Mouse (Mus musculus) liver, embryonic 14.5 days (tissue): Measurements from ENCODE around the gene Senp7. TPM values are rescaled to one million over a fixed set of nuclear protein-coding genes. Genes with fewer than 3 reads are reported as not detected.
A peak's percentile ranks its signal among the peaks of the same experiment; 100 is the strongest.

Experiments used
- ATAC-seq: fragments of 200-750 bp; cut with Nextera tagmentation; 2 replicates; pipeline ENCODE4 v1.8.0; 2017; ENCODE audit warnings: moderate number of reproducible peaks, mild to moderate bottlenecking, moderate library complexity; ENCODE audit not compliant: insufficient read depth
- DNase-seq, 3 experiments: peaks; one replicate each; pipeline ENCODE4 v3.0.0-alpha.2; 2012 to 2013; ENCODE audit warnings: low read depth in 3 of 3, low spot score in 3 of 3
- H3K27ac ChIP-seq: fragments of 300-500 bp; sonication (generic); 2 replicates; pipeline ENCODE4 v1.5.1; 2014; ENCODE audit warnings: moderate library complexity, mild to moderate bottlenecking, control low read depth, inconsistent platforms
- H3K27me3 ChIP-seq: fragments of 300-500 bp; sonication (generic); 2 replicates; pipeline ENCODE4 v1.6.1; 2014; ENCODE audit warnings: mild to moderate bottlenecking, low read length, moderate library complexity; ENCODE audit not compliant: control insufficient read depth, insufficient read depth
- H3K36me3 ChIP-seq: fragments of 300-500 bp; sonication (generic); replicated peaks from 2 replicates; pipeline ENCODE4 v1.6.1; 2014; ENCODE audit warnings: low read depth; ENCODE audit not compliant: control insufficient read depth, insufficient read depth
- H3K4me1 ChIP-seq, 2 experiments: fragments of 200-500 bp in 1 of 2; fragments of 300-500 bp in 1 of 2; sonication (generic) in 1 of 2; replicated peaks; 2 replicates each; pipeline ENCODE4 v1.6.1; 2012 to 2014; ENCODE audit warnings: antibody characterized with exemption in 1 of 2, inconsistent platforms in 1 of 2, low read length in 1 of 2; ENCODE audit not compliant: control insufficient read depth in 2 of 2, insufficient read depth in 2 of 2
- H3K4me2 ChIP-seq: fragments of 300-500 bp; sonication (generic); 2 replicates; pipeline ENCODE4 v1.6.1; 2014; ENCODE audit warnings: low read depth, mild to moderate bottlenecking, control low read depth, moderate library complexity
- H3K4me3 ChIP-seq, 2 experiments: fragments of 200-500 bp in 1 of 2; fragments of 300-500 bp in 1 of 2; sonication (generic) in 1 of 2; 2 replicates each; pipeline ENCODE4 v1.5.1; 2012 to 2014; ENCODE audit warnings: low read depth in 2 of 2, low read length in 2 of 2, mild to moderate bottlenecking in 2 of 2, control low read depth in 1 of 2, inconsistent platforms in 1 of 2, moderate library complexity in 1 of 2; ENCODE audit not compliant: insufficient read depth in 1 of 2
- H3K9ac ChIP-seq: fragments of 300-500 bp; sonication (generic); replicated peaks from 2 replicates; pipeline ENCODE4 v1.6.1; 2014; ENCODE audit warnings: mild to moderate bottlenecking, control low read depth, moderate library complexity
- H3K9me3 ChIP-seq: fragments of 300-500 bp; sonication (generic); 2 replicates; pipeline ENCODE4 v1.6.1; 2016; ENCODE audit warnings: low read length, mixed read lengths; ENCODE audit not compliant: control insufficient read depth
- CTCF ChIP-seq: IDR thresholded peaks from 2 replicates; pipeline ENCODE4 v1.5.1; 2016; ENCODE audit warnings: antibody characterized with exemption, low read depth, control low read depth
- EP300 ChIP-seq: IDR thresholded peaks from 2 replicates; pipeline ENCODE4 v1.6.1; 2016; ENCODE audit warnings: antibody characterized with exemption, low read depth
- WGBS: fragments of 180-500 bp; shearing (Covaris S2); extraction: QIAGEN DNeasy Blood & Tissue Kit; methylation state at CpG from one replicate; pipeline ENCODE4 v1.1.7; 2014; ENCODE audit not compliant: insufficient replicate concordance; 5-methylcytosine and 5-hydroxymethylcytosine counted together
- polyA plus RNA-seq, 2 experiments: library from polyadenylated mRNA; depleted of rRNA in 1 of 2; stranded (reverse) in 1 of 2; unstranded in 1 of 2; fragments of >200 nt; fragmentation: Nextera tagmentation in 1 of 2; extraction: Ambion mirVana in 1 of 2; gene quantifications; 2 replicates each; pipeline versions ENCODE4 v1.2.1 to v1.2.3; 2012 to 2014

Gene Senp7
- polyA plus RNA-seq, 2 experiments: 8.7 to 15.5 TPM

GRCm38 (mm10) chr16:56034566-56034965 lies 13.6 kb upstream of the Senp7 start:
- TF ChIP-seq EP300 (no peak), CTCF (no peak)
- no peak overlapping the region for H3K4me3 ChIP-seq
- H3K9me3 ChIP-seq: no peaks in the 10 kb centered on the region
- H3K9ac ChIP-seq: no peak overlapping the region
- peaks cover 8 to 18% of the 10 kb centered on the region in 2 experiments for H3K4me1 ChIP-seq
- no peaks in the 10 kb centered on the region for H3K27me3 ChIP-seq
- no peak for DNase-seq
- no peak overlapping the region for H3K27ac ChIP-seq
- 87% methylated on average over 6 of the region's 6 CpGs for WGBS
- no peak for ATAC-seq
- H3K36me3 ChIP-seq: peaks cover 27% of the 10 kb centered on the region
- no peak overlapping the region for H3K4me2 ChIP-seq

GRCm38 (mm10) chr16:56036501-56036900 lies 11.6 kb upstream of the Senp7 start:
- WGBS: 29% methylated on average over 6 of the region's 6 CpGs
- Histone ChIP-seq H3K36me3 (peaks cover 27% of the 10 kb centered on the region), H3K9ac (peak overlapping the region; percentile 83), H3K27me3 (no peaks in the 10 kb centered on the region), H3K4me2 (peak overlapping the region; percentile 94), H3K4me1 (peaks cover 3 to 11% of the 10 kb centered on the region in 2 experiments), H3K9me3 (no peaks in the 10 kb centered on the region), H3K27ac (no peak overlapping the region), H3K4me3 (peak overlapping the region; percentile 88 to 94)
- ATAC-seq (no peak), DNase-seq (no peak)
- TF ChIP-seq EP300 (no peak), CTCF (no peak)

- no peaks in the 10 kb centered on the region for H3K27me3 ChIP-seq
- under 1% methylated on average over 63 of the region's 63 CpGs for WGBS
- peak within 1 kb of the TSS; percentile 82 for H3K27ac ChIP-seq
- H3K4me3 ChIP-seq: peak within 1 kb of the TSS; percentile 88 to 94
- H3K36me3 ChIP-seq: peaks cover 24% of the 10 kb centered on the region
- H3K9me3 ChIP-seq: no peaks in the 10 kb centered on the region
- peak; percentile 72 to 84 (median 76) for DNase-seq
- TF ChIP-seq EP300 (peak; percentile 44; the same call in 1 of the 2 replicates), CTCF (no peak)
- peak within 1 kb of the TSS; percentile 83 for H3K9ac ChIP-seq
- H3K4me1 ChIP-seq: peaks cover 3 to 11% of the 10 kb centered on the region in 2 experiments
- H3K4me2 ChIP-seq: peak within 1 kb of the TSS; percentile 94
- peak; percentile 100 for ATAC-seq
These were observed 10.8 kb upstream of the Senp7 start, which contains the start of gene Trmt10c for GRCm38 (mm10) chr16:56037138-56038010. Gene Trmt10c (minus strand): TSS chr16:56037819.

- H3K27ac ChIP-seq: peak overlapping the region; percentile 82
- no peak for DNase-seq
- H3K36me3 ChIP-seq: peaks cover 18% of the 10 kb centered on the region
- H3K4me1 ChIP-seq: peaks cover 3 to 11% of the 10 kb centered on the region in 2 experiments
- H3K4me3 ChIP-seq: peak overlapping the region; percentile 88 to 94
- 22% methylated on average over 8 of the region's 8 CpGs for WGBS
- peak overlapping the region; percentile 83 for H3K9ac ChIP-seq
- ATAC-seq: peak; percentile 2; the same call in 1 of the 2 replicates
- TF ChIP-seq EP300: no peak
- no peak for TF ChIP-seq CTCF
- no peaks in the 10 kb centered on the region for H3K27me3 ChIP-seq
- H3K4me2 ChIP-seq: peak overlapping the region; percentile 94
- H3K9me3 ChIP-seq: no peaks in the 10 kb centered on the region
These were observed 10.0 kb upstream of the Senp7 start for GRCm38 (mm10) chr16:56038090-56038489.

GRCm38 (mm10) chr16:56055911-56056310 lies 7.8 kb downstream of the Senp7 start:
- H3K9me3 ChIP-seq: no peaks in the 10 kb centered on the region
- no peak for DNase-seq
- H3K27me3 ChIP-seq: no peaks in the 10 kb centered on the region
- no peak overlapping the region for H3K4me2 ChIP-seq
- H3K9ac ChIP-seq: no peak overlapping the region
- no peak for ATAC-seq
- H3K4me3 ChIP-seq: no peak overlapping the region
- WGBS: 64% methylated on average over 3 of the region's 3 CpGs
- TF ChIP-seq EP300 (no peak), CTCF (no peak)
- peaks cover 0 to 3% of the 10 kb centered on the region in 2 experiments; a peak in 1 of 4 replicates for H3K4me1 ChIP-seq
- H3K36me3 ChIP-seq: no peaks in the 10 kb centered on the region
- no peak overlapping the region for H3K27ac ChIP-seq
